Mouse (Mus musculus) NIH3T3 (cell line): ENCODE measurements around the gene Rundc3b.

Source experiments
- DNase-seq: peaks from one replicate; pipeline ENCODE4 v3.0.0-alpha.2; 2012; ENCODE audit warnings: low read depth

Rundc3b gene

GRCm38 (mm10) chr5:8488701-8489297 lies 134.0 kb downstream of the Rundc3b start:
- DNase-seq = no peak

DNA sequence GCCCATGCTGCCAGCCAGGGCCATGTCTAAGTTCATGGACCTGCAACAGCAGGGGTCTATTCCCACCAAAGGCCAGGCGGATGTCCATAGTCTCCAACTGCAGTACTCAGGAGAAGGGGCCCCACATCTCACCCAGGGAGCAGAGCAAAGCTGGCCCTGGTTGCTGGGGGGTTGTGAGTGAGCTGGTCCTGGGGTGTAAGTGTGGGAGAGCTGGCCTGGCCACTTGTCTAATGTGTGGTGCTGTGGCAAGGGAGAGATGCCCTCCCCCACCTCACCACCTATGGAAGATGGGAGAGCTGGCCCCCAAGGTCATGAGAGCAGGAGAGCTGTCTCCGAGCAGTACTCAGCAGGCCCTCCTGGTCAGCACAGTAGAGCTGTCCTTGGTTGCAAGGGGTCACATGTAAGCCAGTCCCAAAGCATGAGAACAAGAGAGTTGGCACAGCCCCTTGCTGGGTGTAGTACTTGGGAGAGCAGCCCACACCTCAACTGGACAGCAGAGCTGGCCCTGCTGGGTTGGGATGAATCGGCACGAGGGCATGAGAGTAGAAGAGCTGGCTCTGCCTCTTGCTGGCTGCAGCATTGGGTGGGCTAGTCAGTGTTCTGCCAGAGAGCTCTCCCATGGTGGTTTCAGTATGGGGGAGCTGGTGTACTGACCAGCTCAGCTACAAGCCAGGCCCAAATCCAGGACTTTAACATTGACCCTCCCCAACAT lies 134.6 kb downstream of the Rundc3b start:
- no peak for DNase-seq

GRCm38 (mm10) chr5:8456561-8456960 lies 166.2 kb downstream of the Rundc3b start:
- DNase-seq = peak; percentile 57

- DNase-seq = no peak
Observed at GRCm38 (mm10) chr5:8455565-8455964, 167.2 kb downstream of the Rundc3b start.
